Mouse (Mus musculus) embryonic facial prominence, embryonic 11.5 days (tissue): ENCODE results near the gene Cntnap2. TPM values are rescaled to one million over a fixed set of nuclear protein-coding genes. Genes with fewer than 3 reads are reported as not detected.

ENCODE experiments used
- ATAC-seq: fragments of 200-750 bp; cut with Nextera tagmentation; replicated peaks from 2 replicates; pipeline ENCODE4 v1.8.0; 2017; ENCODE audit warnings: low read depth; ENCODE audit not compliant: insufficient number of reproducible peaks, low FRiP score, low TSS enrichment
- DNase-seq: peaks from one replicate; pipeline ENCODE4 v3.0.0-alpha.2; 2015; ENCODE audit warnings: low spot score
- H3K27ac ChIP-seq: fragments of 300-500 bp; sonication (generic); replicated peaks from 2 replicates; pipeline ENCODE4 v1.5.1; 2014; ENCODE audit warnings: mild to moderate bottlenecking, low read depth, low read length, control low read depth
- H3K27me3 ChIP-seq: fragments of 300-500 bp; sonication (generic); 2 replicates; pipeline ENCODE4 v1.6.1; 2014; ENCODE audit warnings: mild to moderate bottlenecking, low read length, moderate library complexity, mixed read lengths; ENCODE audit not compliant: control insufficient read depth, insufficient read depth
- H3K36me3 ChIP-seq: fragments of 300-500 bp; sonication (generic); replicated peaks from 2 replicates; pipeline ENCODE4 v1.6.1; 2014; ENCODE audit warnings: low read depth, mild to moderate bottlenecking, low read length, moderate library complexity, mixed read lengths; ENCODE audit not compliant: control insufficient read depth, insufficient read depth
- H3K4me1 ChIP-seq: fragments of 300-500 bp; sonication (generic); 2 replicates; pipeline ENCODE4 v1.6.1; 2014; ENCODE audit warnings: low read length, mixed read lengths; ENCODE audit not compliant: control insufficient read depth, insufficient read depth
- H3K4me2 ChIP-seq: fragments of 300-500 bp; sonication (generic); 2 replicates; pipeline ENCODE4 v1.6.1; 2014; ENCODE audit warnings: low read depth, mild to moderate bottlenecking, control low read depth, low read length, moderate library complexity
- H3K4me3 ChIP-seq: fragments of 300-500 bp; sonication (generic); 2 replicates; pipeline ENCODE4 v1.5.1; 2014; ENCODE audit warnings: low read depth, low read length, control low read depth
- H3K9ac ChIP-seq: fragments of 300-500 bp; sonication (generic); replicated peaks from 2 replicates; pipeline ENCODE4 v1.6.1; 2014; ENCODE audit warnings: mild to moderate bottlenecking, control low read depth, low read length
- H3K9me3 ChIP-seq: fragments of 300-500 bp; sonication (generic); replicated peaks from 2 replicates; pipeline ENCODE4 v1.6.1; 2016; ENCODE audit warnings: mild to moderate bottlenecking, low read length, inconsistent platforms, mixed read lengths; ENCODE audit not compliant: control insufficient read depth
- WGBS: fragments of 180-500 bp; shearing (Covaris S2); extraction: QIAGEN DNeasy Blood & Tissue Kit; methylation state at CpG from one replicate; pipeline ENCODE4 v1.1.7; 2014; 5-methylcytosine and 5-hydroxymethylcytosine counted together
- polyA plus RNA-seq: library from polyadenylated mRNA; unstranded; fragments of >200 nt; fragmentation: Nextera tagmentation; extraction: Ambion mirVana; gene quantifications from 2 replicates; pipeline ENCODE4 v1.2.1, GENCODE M21; 2014

Cntnap2 gene
- polyA plus RNA-seq, 1 experiment from 2014 or later: 6.7 TPM

DNA sequence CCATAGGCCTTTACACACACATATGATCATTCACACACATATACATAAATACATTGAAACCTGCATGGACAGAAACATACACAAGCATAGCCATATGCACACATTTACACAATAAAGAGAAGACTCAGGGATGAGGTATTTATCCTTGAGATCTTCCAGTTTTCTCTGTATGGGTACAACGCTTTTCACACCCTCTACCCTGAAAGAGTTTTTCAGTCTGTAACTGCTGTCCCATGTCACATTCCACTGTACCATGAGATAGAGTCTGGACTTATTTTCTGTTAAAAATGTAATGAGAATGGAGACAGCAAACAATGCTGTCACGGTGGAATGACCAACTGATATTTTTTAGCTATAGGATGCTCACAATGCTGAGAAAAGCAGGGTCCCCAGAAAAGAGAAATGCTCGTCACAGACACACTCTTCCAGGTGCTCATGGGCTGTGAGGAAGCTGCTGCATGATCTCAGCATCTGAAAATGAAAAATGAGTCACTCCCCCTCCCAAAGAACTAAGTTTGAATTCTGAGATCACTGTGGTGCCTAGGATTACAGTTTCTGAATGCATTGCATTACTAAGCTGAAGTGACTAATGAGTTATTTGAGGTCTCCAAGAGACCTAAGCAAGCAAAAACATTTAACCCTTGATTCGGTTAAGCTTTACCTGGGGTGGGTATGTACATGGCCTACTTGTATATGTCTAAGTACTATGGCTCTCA is 782.6 kb downstream of the Cntnap2 start:
- Histone ChIP-seq H3K27me3 (no peaks in the 10 kb centered on the region), H3K4me1 (no peaks in the 10 kb centered on the region), H3K27ac (no peak overlapping the region), H3K9me3 (no peaks in the 10 kb centered on the region), H3K9ac (no peak overlapping the region), H3K4me2 (no peak overlapping the region), H3K4me3 (no peak overlapping the region), H3K36me3 (no peaks in the 10 kb centered on the region)
- ATAC-seq (no peak), DNase-seq (no peak)
- 82% methylated on average over 4 of the region's 4 CpGs for WGBS

DNA sequence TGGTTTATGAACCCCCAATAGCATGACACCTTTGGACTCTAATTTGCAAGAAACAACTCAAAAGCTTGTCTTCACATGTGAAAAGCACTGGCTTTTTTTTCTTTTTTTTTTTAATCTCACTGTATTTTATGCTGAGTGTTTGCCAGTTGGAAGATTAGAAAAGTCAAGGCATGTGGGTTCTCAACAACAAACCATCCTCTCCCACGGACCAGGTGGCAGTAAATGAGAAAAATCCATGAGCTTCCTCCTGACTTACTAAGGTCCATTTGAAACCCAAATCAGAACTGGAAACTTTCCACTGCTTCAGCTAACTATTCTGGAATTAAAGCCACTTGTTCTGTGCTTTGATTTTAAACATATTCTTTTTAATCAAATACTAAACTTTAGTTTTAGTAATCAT is 784.6 kb downstream of the Cntnap2 start:
- WGBS: 76% methylated on average over 1 of the region's 1 CpGs
- Histone ChIP-seq H3K36me3 (no peaks in the 10 kb centered on the region), H3K27me3 (no peaks in the 10 kb centered on the region), H3K4me2 (no peak overlapping the region), H3K9me3 (no peaks in the 10 kb centered on the region), H3K27ac (no peak overlapping the region), H3K9ac (no peak overlapping the region), H3K4me1 (no peaks in the 10 kb centered on the region), H3K4me3 (no peak overlapping the region)
- DNase-seq: no peak
- ATAC-seq: no peak

DNA sequence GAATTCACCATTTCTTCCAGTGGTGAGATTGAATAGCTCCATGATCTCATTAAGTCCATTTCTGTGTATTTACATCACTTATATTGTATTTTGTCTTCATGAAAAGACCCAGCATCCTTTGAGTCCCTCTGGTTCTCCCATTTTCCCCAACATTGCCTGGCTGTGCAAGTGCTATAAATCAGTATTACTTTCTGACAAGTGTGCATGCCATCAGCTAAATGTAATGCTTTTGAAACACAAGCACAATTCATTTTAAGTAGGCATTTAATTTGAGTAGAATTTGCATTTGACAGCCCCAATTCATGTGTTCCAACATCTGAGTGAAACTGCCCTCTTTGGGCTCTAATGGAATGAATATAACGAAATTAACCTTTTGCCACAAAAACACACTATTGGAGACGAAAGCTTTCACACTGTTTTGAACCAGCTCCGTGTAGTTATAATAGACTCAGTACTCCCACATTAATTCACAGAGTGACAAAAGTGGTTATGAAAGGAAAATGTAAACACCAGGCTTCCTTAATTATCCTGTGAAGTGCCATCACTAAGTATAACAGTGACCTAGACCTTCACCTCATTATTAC is 812.3 kb downstream of the Cntnap2 start:
- H3K9me3 ChIP-seq: no peaks in the 10 kb centered on the region
- no peak for ATAC-seq
- H3K36me3 ChIP-seq: no peaks in the 10 kb centered on the region
- H3K27ac ChIP-seq: no peak overlapping the region
- H3K27me3 ChIP-seq: no peaks in the 10 kb centered on the region
- no peaks in the 10 kb centered on the region for H3K4me1 ChIP-seq
- H3K4me2 ChIP-seq: no peak overlapping the region
- no peak overlapping the region for H3K4me3 ChIP-seq
- H3K9ac ChIP-seq: no peak overlapping the region
- WGBS: 54% methylated on average over 3 of the region's 3 CpGs
- no peak for DNase-seq

GRCm38 (mm10) chr6:45885486-45885885 is 826.3 kb downstream of the Cntnap2 start:
- H3K27me3 ChIP-seq: no peaks in the 10 kb centered on the region
- no peak for DNase-seq

GRCm38 (mm10) chr6:45887901-45888300 is 828.7 kb downstream of the Cntnap2 start:
- Histone ChIP-seq H3K4me3 (no peak overlapping the region), H3K27me3 (no peaks in the 10 kb centered on the region), H3K9me3 (no peaks in the 10 kb centered on the region), H3K4me1 (no peaks in the 10 kb centered on the region), H3K4me2 (no peak overlapping the region), H3K9ac (no peak overlapping the region), H3K36me3 (no peaks in the 10 kb centered on the region), H3K27ac (no peak overlapping the region)
- DNase-seq (no peak), ATAC-seq (no peak)
- 77% methylated on average over 3 of the region's 3 CpGs for WGBS

More at GRCm38 (mm10) chr6:45885486-45885885, 826.3 kb downstream of the Cntnap2 start:
- no peaks in the 10 kb centered on the region for H3K9me3 ChIP-seq
- no peak for ATAC-seq
- H3K4me2 ChIP-seq: no peak overlapping the region
- H3K4me3 ChIP-seq: no peak overlapping the region
- 83% methylated on average over 1 of the region's 1 CpGs for WGBS
- H3K4me1 ChIP-seq: no peaks in the 10 kb centered on the region
- H3K36me3 ChIP-seq: no peaks in the 10 kb centered on the region
- no peak overlapping the region for H3K9ac ChIP-seq
- H3K27ac ChIP-seq: no peak overlapping the region

DNA sequence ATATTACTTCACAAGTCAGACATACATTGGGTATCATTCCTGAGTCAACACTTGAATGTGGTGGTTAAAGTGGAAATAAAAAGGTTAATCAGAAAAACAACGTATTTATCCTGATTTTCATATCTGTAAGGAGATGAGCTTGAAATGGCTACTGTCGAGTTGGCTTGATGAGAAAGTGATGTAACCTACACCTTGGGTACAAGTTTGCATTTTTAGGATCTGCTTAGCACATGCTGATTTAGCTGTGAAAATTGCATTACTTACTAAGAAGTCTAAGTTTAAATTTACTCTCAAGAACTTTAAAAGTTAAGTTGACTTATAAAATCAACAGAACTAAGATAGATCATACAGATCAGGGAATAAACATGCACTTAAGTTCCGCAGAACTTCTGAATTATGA is 879.1 kb downstream of the Cntnap2 start:
- DNase-seq: no peak
- 86% methylated on average over 3 of the region's 3 CpGs for WGBS
- no peaks in the 10 kb centered on the region for H3K9me3 ChIP-seq
- H3K9ac ChIP-seq: no peak overlapping the region
- ATAC-seq: no peak
- H3K4me1 ChIP-seq: no peaks in the 10 kb centered on the region
- no peaks in the 10 kb centered on the region for H3K27me3 ChIP-seq
- H3K4me3 ChIP-seq: no peak overlapping the region
- no peak overlapping the region for H3K4me2 ChIP-seq
- no peak overlapping the region for H3K27ac ChIP-seq
- H3K36me3 ChIP-seq: no peaks in the 10 kb centered on the region

- Histone ChIP-seq H3K4me3 (no peak overlapping the region), H3K4me2 (no peak overlapping the region; the same call in 1 of the 2 replicates), H3K36me3 (no peaks in the 10 kb centered on the region), H3K9ac (no peak overlapping the region), H3K4me1 (no peaks in the 10 kb centered on the region), H3K27ac (no peak overlapping the region), H3K9me3 (no peaks in the 10 kb centered on the region), H3K27me3 (no peaks in the 10 kb centered on the region)
- 23% methylated on average over 1 of the region's 1 CpGs for WGBS
- ATAC-seq: no peak
- DNase-seq: peak; percentile 58
These were observed 879.6 kb downstream of the Cntnap2 start for GRCm38 (mm10) chr6:45938775-45939174.

GRCm38 (mm10) chr6:45945144-45945985 is 886.2 kb downstream of the Cntnap2 start:
- WGBS: 75% methylated on average over 3 of the region's 3 CpGs
- H3K27ac ChIP-seq: no peak overlapping the region
- DNase-seq: no peak

More at GRCm38 (mm10) chr6:45945144-45945985, 886.2 kb downstream of the Cntnap2 start:
- H3K4me1 ChIP-seq: no peaks in the 10 kb centered on the region
- H3K4me3 ChIP-seq: no peak overlapping the region
- no peaks in the 10 kb centered on the region for H3K27me3 ChIP-seq
- H3K4me2 ChIP-seq: no peak overlapping the region
- no peaks in the 10 kb centered on the region for H3K36me3 ChIP-seq
- ATAC-seq: no peak
- H3K9me3 ChIP-seq: no peaks in the 10 kb centered on the region
- H3K9ac ChIP-seq: no peak overlapping the region
